Mouse (Mus musculus) intestine, embryonic 14.5 days (tissue): ENCODE data around the gene Mroh2b. TPM values are rescaled to one million over a fixed set of nuclear protein-coding genes. Genes with fewer than 3 reads are reported as not detected.
A peak's percentile ranks its signal among the peaks of the same experiment; 100 is the strongest.

ENCODE experiments used
- ATAC-seq: fragments of 200-750 bp; cut with Nextera tagmentation; replicated peaks from 2 replicates; pipeline ENCODE4 v1.8.0; 2017; ENCODE audit warnings: low read depth, moderate number of reproducible peaks, moderate TSS enrichment, moderate library complexity; ENCODE audit not compliant: low FRiP score, low TSS enrichment
- DNase-seq: peaks from one replicate; pipeline ENCODE4 v3.0.0-alpha.2; 2018; ENCODE audit warnings: low spot score
- H3K27ac ChIP-seq: fragments of 300-500 bp; sonication (generic); 2 replicates; pipeline ENCODE4 v1.5.1; 2014; ENCODE audit warnings: low read depth, mild to moderate bottlenecking, control low read depth
- H3K27me3 ChIP-seq: fragments of 300-500 bp; sonication (generic); replicated peaks from 2 replicates; pipeline ENCODE4 v1.6.1; 2014; ENCODE audit warnings: low read length, control low read depth; ENCODE audit not compliant: control insufficient read depth, insufficient read depth
- H3K36me3 ChIP-seq: fragments of 300-500 bp; sonication (generic); 2 replicates; pipeline ENCODE4 v1.6.1; 2014; ENCODE audit warnings: low read length, control low read depth; ENCODE audit not compliant: control insufficient read depth, insufficient read depth
- H3K4me1 ChIP-seq: fragments of 300-500 bp; sonication (generic); replicated peaks from 2 replicates; pipeline ENCODE4 v1.6.1; 2014; ENCODE audit warnings: low read length, control low read depth, mixed read lengths; ENCODE audit not compliant: control insufficient read depth, insufficient read depth
- H3K4me2 ChIP-seq: fragments of 300-500 bp; sonication (generic); 2 replicates; pipeline ENCODE4 v1.6.1; 2014; ENCODE audit warnings: low read length
- H3K4me3 ChIP-seq: fragments of 300-500 bp; sonication (generic); 2 replicates; pipeline ENCODE4 v1.5.1; 2014; ENCODE audit warnings: low read depth, low read length, control low read depth, mixed read lengths
- H3K9ac ChIP-seq: fragments of 300-500 bp; sonication (generic); 2 replicates; pipeline ENCODE4 v1.6.1; 2014; ENCODE audit warnings: mild to moderate bottlenecking, low read length
- H3K9me3 ChIP-seq: fragments of 300-500 bp; sonication (generic); 2 replicates; pipeline ENCODE4 v1.6.1; 2016; ENCODE audit warnings: low read length, control low read depth; ENCODE audit not compliant: control insufficient read depth
- WGBS: fragments of 180-500 bp; shearing (Covaris S2); extraction: QIAGEN DNeasy Blood & Tissue Kit; methylation state at CpG from one replicate; pipeline ENCODE4 v1.1.7; 2014; 5-methylcytosine and 5-hydroxymethylcytosine counted together
- polyA plus RNA-seq: library from polyadenylated mRNA; unstranded; fragments of >200 nt; fragmentation: Nextera tagmentation; extraction: Ambion mirVana; gene quantifications from 2 replicates; pipeline ENCODE4 v1.2.1, GENCODE M21; 2014

Gene Mroh2b
- not detected in 2 replicates for polyA plus RNA-seq

- no peaks in the 10 kb centered on the region for H3K4me1 ChIP-seq
- H3K27ac ChIP-seq: no peak within 1 kb of the TSS
- H3K4me3 ChIP-seq: no peak within 1 kb of the TSS
- ATAC-seq (no peak), DNase-seq (no peak)
- H3K9ac ChIP-seq: no peak within 1 kb of the TSS
- no peak within 1 kb of the TSS for H3K4me2 ChIP-seq
- WGBS: 92% methylated on average over 1 of the region's 1 CpGs
- H3K36me3 ChIP-seq: no peaks in the 10 kb centered on the region
- no peaks in the 10 kb centered on the region for H3K27me3 ChIP-seq
- no peaks in the 10 kb centered on the region for H3K9me3 ChIP-seq
Observed at GRCm38 (mm10) chr15:4898437-4898836, at the start of gene Mroh2b. Gene Mroh2b, plus strand, starts transcription at chr15:4898737.

GRCm38 (mm10) chr15:4850015-4850414 is 48.5 kb upstream of the Mroh2b start:
- H3K27ac ChIP-seq: no peak overlapping the region
- no peak overlapping the region for H3K4me2 ChIP-seq
- no peak for DNase-seq
- no peaks in the 10 kb centered on the region for H3K4me1 ChIP-seq
- H3K9ac ChIP-seq: no peak overlapping the region
- H3K36me3 ChIP-seq: no peaks in the 10 kb centered on the region
- no peak for ATAC-seq
- H3K4me3 ChIP-seq: no peak overlapping the region
- H3K27me3 ChIP-seq: no peaks in the 10 kb centered on the region
- no peaks in the 10 kb centered on the region for H3K9me3 ChIP-seq
- WGBS: 72% methylated on average over 1 of the region's 1 CpGs

GRCm38 (mm10) chr15:4894962-4895361 is 3.6 kb upstream of the Mroh2b start:
- H3K9me3 ChIP-seq: no peaks in the 10 kb centered on the region
- H3K9ac ChIP-seq: no peak overlapping the region

GRCm38 (mm10) chr15:4934731-4935130 is 36.2 kb downstream of the Mroh2b start:
- no peak for DNase-seq
- WGBS: 84% methylated on average over 8 of the region's 8 CpGs
- Histone ChIP-seq H3K27ac (no peak overlapping the region), H3K4me3 (no peak overlapping the region), H3K36me3 (no peaks in the 10 kb centered on the region), H3K4me1 (no peaks in the 10 kb centered on the region), H3K27me3 (no peaks in the 10 kb centered on the region), H3K9ac (no peak overlapping the region), H3K4me2 (no peak overlapping the region), H3K9me3 (no peaks in the 10 kb centered on the region)
- ATAC-seq: no peak

More at GRCm38 (mm10) chr15:4894962-4895361, 3.6 kb upstream of the Mroh2b start:
- ATAC-seq: no peak
- Histone ChIP-seq H3K27me3 (no peaks in the 10 kb centered on the region), H3K4me2 (no peak overlapping the region), H3K4me1 (no peaks in the 10 kb centered on the region), H3K4me3 (no peak overlapping the region), H3K27ac (no peak overlapping the region), H3K36me3 (no peaks in the 10 kb centered on the region)
- no peak for DNase-seq
- 66% methylated on average over 3 of the region's 3 CpGs for WGBS

- Histone ChIP-seq H3K9me3 (no peaks in the 10 kb centered on the region), H3K36me3 (no peaks in the 10 kb centered on the region), H3K4me3 (no peak overlapping the region), H3K9ac (no peak overlapping the region), H3K27me3 (no peaks in the 10 kb centered on the region), H3K4me2 (no peak overlapping the region), H3K27ac (no peak overlapping the region), H3K4me1 (no peaks in the 10 kb centered on the region)
- 76% methylated on average over 1 of the region's 1 CpGs for WGBS
- DNase-seq (no peak), ATAC-seq (no peak)
Observed at GRCm38 (mm10) chr15:4973355-4973754, 74.8 kb downstream of the Mroh2b start.

- no peak for DNase-seq
- WGBS: 54% methylated on average over 2 of the region's 2 CpGs
- no peak overlapping the region for H3K9ac ChIP-seq
- no peaks in the 10 kb centered on the region for H3K4me1 ChIP-seq
- no peaks in the 10 kb centered on the region for H3K9me3 ChIP-seq
- ATAC-seq: no peak
- no peaks in the 10 kb centered on the region for H3K36me3 ChIP-seq
- H3K27me3 ChIP-seq: no peaks in the 10 kb centered on the region
- no peak overlapping the region for H3K27ac ChIP-seq
- H3K4me2 ChIP-seq: no peak overlapping the region
- H3K4me3 ChIP-seq: no peak overlapping the region
Observed at GRCm38 (mm10) chr15:5002903-5003302, 104.4 kb downstream of the Mroh2b start.

GRCm38 (mm10) chr15:5003503-5004196 is 105.1 kb downstream of the Mroh2b start:
- ATAC-seq (no peak), DNase-seq (no peak)
- Histone ChIP-seq H3K4me1 (no peaks in the 10 kb centered on the region), H3K4me2 (no peak overlapping the region), H3K4me3 (no peak overlapping the region), H3K27ac (no peak overlapping the region), H3K9me3 (no peaks in the 10 kb centered on the region), H3K9ac (no peak overlapping the region), H3K36me3 (no peaks in the 10 kb centered on the region), H3K27me3 (no peaks in the 10 kb centered on the region)
- WGBS: 78% methylated on average over 6 of the region's 6 CpGs

GRCm38 (mm10) chr15:5009644-5010107 is 111.1 kb downstream of the Mroh2b start:
- no peak overlapping the region for H3K27ac ChIP-seq
- H3K4me2 ChIP-seq: no peak overlapping the region; the same call in 1 of the 2 replicates
- WGBS: 64% methylated on average over 11 of the region's 11 CpGs
- no peak overlapping the region for H3K4me3 ChIP-seq
- no peaks in the 10 kb centered on the region for H3K27me3 ChIP-seq
- H3K36me3 ChIP-seq: no peaks in the 10 kb centered on the region
- ATAC-seq (0 out of 2 replicates have a peak, but pooled peaks have one; percentile 19), DNase-seq (no peak)
- H3K9ac ChIP-seq: no peak overlapping the region
- no peaks in the 10 kb centered on the region for H3K4me1 ChIP-seq
- no peaks in the 10 kb centered on the region for H3K9me3 ChIP-seq
